Mouse (Mus musculus): ENCODE measurements around the gene Ddx25.

Gene Ddx25

DNA sequence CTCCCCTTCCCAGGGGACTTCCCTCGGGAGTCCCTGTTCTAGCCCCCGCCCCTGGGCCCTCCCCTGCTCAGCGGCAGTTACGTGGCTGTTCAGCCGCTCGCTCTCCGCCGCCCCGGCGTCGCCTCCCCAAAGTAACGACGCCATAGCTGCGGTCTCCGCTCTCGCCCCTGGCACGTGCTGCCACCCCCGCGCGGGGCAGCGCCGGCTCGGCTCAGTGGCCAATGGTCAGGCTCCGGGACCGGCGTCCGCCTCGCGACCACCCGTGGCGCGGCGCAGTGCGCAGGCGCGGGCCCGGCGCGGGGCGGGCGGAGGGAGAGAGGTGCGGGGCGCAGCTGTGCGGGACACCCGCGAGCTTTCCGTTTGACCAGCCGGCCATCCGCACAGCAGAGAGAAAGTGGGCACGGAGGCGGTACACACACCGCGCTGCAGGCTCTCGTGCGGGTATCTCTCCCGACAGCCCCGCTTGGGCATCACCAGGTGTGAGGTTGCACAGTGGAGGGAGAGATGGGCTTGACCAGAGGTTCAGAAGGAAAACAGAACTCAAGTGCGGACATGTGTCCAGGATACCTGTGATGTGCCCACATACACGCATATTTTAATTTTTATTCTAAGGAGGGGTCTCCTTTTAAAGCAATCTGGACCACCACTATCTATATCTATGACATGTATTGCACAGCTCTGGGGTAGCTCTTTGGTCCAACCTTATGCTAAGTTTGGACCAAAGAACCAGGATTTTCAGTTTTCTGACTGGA lies at the start of gene Ddx25, which contains the start of gene Pus3:
Gene Ddx25 (minus strand): TSS at position 272 of the 752 bp plus-strand sequence.
Gene Pus3 (plus strand): TSS at position 339 of the 752 bp plus-strand sequence.
- peak; percentile 51 to 66 for DNase-seq (ENCODE audit: inconsistent age in 2 of 2, low spot score in 1 of 2)

DNA sequence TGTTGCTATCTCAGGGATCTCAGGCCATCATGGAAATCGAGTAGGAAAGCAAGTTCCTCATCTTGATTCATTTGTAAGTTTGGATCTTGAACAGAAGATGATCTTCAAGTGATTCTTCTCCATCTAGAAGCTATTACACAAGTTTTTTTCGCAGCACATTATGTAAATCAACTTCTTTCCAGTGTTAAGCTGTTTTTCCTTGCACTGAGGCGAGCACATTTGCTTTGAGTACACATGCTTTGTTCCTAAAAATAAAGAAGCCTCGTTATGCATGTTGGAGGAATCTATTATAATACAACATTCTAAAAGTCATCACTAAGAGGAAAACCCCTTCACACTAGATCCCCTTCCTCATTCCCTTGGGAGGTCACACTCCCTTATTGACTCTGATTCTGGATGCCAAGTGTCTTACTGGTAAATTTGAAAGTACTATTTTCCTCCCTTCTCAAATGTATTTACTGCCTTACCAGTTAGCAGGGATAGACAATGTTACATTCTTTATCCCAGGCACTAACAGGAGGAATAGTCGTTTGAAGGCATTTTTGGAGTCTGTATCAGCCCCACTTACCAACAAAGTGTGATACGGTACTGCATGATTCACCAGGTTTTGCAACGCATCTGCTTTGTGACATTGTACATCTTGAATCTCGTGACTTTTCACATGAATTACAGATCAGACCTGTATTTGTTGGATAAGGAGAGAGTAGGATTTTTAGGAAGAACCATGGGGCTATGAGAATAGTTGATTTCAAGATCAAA lies 49.5 kb upstream of the Ddx25 start:
- no peak for DNase-seq (ENCODE audit: inconsistent age in 2 of 2, low spot score in 1 of 2)

DNA sequence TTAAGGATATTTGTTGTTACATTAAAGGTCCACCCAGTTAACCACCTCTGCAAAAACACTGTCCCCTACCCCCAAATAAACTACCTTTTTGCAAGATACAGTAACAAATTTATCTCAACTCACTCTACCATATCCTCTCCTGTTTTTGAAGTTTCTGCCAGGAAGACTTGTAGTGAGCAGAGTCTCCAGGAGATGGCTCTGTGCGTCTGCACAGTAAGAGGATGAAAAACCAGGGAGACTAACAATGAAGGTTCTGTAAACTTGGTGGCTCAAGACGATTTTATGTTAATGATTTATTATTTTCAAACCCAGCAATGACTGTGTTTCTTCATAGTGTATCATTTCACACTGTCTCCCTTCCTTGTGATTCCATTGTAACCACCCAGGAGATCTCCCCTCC lies 34.6 kb upstream of the Ddx25 start:
- peak in 1 of 2 experiments; percentile 38 for DNase-seq (ENCODE audit: inconsistent age in 2 of 2, low spot score in 1 of 2)

DNA sequence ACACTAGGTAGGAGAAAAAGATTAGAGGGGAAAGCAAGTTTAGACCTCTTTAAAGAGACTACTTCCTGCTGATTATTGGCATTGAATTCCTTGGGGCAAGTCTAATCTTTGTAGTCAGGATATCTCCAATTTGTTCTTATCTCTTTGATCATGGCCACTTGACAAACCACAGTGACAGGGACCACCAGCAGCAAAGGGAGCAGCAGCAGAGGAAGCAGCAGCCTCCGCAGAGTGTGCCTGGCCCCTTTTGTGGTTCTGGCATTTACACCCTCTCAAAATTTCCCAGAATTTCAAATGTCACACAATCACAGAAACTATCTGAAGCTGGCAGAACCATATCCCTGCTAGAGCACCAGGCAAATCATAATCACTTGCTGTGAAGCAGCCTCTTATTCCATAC lies 29.3 kb upstream of the Ddx25 start:
- no peak for DNase-seq (ENCODE audit: inconsistent age in 2 of 2, low spot score in 1 of 2)

DNA sequence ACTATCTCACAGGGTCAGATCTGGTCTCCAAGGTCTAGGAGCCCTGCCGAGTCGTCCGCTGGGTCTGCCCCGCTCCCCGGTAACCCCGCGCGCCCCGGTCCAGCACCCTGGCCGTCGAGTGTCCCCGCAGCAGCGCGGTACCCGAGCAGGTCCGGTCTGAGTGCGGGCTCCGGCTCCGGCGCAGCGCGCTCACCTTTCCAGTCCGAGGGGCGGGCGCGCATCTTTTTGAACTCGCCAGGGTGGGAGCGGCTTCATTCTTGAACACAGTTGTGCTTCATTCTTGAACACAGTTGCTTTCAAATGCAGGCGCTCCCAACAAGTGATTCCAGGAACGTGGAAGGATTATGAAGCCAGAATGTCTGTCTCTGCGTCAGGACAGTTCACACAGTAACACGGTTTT lies 16.1 kb upstream of the Ddx25 start:
- no peak for DNase-seq (ENCODE audit: inconsistent age in 2 of 2, low spot score in 1 of 2)

DNA sequence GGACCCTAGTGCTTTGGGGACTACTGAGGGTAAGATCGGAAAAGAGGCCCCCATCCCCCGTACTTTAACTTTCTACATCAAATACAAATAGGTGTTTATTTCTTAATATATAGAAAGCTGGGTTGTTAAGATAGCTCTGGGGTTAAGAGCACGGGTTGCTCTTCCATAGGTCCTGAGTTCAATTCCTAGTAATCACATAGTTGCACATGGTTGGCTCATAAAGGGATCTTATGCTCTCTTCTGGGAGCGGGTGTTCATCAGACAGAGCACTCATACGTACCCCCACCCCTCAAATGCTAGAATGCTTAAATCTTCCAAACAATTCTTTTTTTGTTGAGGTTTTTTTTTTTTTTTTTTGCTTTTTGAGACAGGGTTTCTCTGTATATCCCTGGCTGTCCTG lies 12.3 kb upstream of the Ddx25 start:
- no peak for DNase-seq (ENCODE audit: inconsistent age in 2 of 2, low spot score in 1 of 2)

DNA sequence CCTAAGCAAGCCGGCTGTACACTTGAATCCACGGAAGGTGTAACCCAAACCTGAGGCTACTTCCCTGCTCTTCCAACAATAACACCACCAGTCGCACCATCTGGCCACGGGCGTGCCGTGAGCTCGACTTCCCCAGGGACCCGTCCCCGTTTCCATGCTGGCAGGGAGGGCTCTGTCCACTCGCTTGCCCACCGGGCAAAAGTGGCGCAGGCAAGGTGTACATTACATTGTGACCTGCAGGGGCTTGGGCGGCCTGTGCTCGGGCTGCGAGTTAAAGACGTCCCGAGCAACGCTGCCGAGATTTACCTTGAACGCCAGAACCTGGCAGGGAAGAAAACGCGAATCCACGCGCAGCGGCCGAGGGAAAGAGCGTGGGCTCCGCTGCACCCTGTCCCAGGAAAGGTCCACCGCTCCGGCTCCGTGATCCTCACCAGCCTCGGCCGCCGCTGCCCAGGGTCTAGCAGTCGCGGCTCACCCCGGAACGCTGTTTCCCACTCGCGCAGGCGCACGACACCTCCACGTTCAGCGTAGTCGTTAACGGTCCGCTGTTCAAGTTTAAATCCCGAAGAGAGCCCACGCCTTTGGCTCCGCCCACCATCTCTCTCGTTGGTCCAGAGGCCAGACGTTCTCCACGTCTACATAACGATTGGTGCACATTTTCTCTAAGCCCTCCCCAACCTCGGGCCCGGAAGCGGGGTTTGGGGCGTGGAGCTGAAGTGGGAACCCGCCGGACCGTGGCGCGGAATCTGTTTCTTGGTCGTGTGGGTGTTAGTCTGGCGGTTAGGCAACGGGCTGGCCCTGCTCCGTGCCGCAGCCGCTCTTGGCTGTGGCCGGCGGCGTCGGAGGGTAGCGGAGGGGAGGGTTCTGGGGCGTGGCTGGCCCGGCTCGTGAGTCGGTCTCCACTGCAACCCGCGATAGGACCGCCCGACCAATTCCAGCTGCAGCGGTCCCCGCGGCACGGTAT lies 11.5 kb upstream of the Ddx25 start, which contains the start of the genes Pate2 and Hyls1:
Gene Pate2 (plus strand): TSS at position 714 of the 964 bp plus-strand sequence.
Gene Hyls1 (minus strand): TSS at position 828 of the 964 bp plus-strand sequence.
- DNase-seq (ENCODE audit: inconsistent age in 2 of 2, low spot score in 1 of 2): peak; percentile 95 to 98

DNA sequence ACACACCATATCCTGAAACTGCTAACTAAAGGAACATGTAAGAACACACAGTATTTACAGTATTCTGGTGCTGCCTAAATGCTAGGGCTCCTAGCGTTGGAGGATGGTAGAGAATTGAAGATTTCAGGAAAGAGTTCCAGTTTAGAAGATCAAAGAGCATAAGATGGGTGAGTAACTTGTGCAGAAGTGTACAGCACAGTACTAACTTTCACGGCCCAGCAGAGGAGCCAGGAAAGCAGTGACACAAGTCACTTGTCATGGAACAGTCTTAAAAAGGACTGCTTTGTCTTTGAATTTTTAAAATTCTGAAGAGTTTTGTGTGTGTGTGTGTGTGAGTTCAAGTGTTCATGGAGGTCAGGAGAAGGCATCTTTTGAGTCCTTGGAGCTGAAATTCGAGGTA lies 9.7 kb upstream of the Ddx25 start:
- DNase-seq (ENCODE audit: inconsistent age in 2 of 2, low spot score in 1 of 2): no peak

DNA sequence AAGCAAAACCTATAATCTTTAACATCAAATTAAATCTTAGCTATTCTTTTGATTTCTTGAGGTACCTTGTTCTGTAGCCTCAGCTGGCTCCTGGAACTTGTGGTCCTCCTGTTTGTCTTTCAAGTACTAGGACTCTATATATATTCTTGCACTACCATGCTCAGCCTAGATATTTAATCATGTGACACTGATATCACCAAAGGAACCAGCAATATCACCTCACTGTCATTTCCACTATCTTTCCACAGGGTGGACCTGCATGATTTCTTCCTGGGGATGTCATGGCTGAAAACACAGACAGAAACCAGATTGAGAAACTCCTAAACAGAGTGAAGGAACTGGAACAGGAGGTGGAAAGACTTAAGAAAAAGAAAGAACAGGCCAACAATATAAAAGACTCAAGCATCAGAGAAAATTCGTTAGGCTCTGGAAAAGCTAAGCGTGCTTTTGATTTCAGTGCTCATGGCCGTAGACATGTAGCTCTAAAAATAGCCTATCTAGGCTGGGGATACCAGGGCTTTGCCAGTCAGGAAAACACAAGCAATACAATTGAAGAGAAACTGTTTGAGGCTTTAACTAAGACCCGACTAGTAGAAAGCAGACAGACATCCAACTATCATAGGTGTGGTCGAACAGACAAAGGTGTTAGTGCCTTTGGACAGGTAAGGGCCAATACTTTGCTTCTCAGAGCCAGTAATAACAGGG lies 6.4 kb upstream of the Ddx25 start:
- no peak for DNase-seq (ENCODE audit: inconsistent age in 2 of 2, low spot score in 1 of 2)

DNA sequence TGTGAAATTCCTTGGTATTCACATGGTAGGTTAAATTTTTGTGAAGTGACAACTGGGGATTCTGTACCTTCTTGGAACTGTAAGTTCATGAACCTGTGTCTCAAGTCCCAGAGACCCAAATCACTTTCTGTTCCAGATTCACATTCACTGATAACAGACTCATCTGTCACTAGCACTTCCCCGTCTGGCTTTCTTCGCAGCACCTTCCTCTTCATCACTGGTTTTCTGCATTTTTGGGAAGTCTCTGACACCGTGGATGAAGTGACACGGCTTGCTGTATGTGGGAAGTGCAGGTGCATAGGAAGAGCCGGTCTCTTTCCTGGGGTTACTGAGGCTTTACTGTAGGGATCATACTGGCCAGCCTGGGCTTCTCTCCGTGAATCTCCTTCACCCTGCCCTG lies 3.3 kb upstream of the Ddx25 start:
- no peak for DNase-seq (ENCODE audit: inconsistent age in 2 of 2, low spot score in 1 of 2)

DNA sequence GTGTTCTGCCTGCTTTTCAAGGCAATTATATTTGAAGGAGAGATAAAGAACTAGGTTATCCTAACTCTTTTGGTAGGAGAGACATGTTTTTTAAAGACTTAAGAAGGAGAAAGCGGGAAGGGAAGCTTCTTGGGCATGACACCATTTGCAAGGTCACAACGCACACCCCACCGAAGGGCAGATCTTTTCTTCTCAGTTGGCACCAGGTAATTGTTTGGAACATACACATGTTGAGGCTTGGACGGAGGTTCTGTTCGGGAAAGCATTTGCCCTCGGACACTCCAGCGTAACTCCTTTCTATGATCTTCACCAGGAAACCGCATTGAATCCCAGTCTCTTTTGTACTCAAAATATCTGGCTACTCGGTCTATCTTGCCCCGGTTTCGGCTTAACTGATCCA lies 2.7 kb upstream of the Ddx25 start:
- no peak for DNase-seq (ENCODE audit: inconsistent age in 2 of 2, low spot score in 1 of 2)

DNA sequence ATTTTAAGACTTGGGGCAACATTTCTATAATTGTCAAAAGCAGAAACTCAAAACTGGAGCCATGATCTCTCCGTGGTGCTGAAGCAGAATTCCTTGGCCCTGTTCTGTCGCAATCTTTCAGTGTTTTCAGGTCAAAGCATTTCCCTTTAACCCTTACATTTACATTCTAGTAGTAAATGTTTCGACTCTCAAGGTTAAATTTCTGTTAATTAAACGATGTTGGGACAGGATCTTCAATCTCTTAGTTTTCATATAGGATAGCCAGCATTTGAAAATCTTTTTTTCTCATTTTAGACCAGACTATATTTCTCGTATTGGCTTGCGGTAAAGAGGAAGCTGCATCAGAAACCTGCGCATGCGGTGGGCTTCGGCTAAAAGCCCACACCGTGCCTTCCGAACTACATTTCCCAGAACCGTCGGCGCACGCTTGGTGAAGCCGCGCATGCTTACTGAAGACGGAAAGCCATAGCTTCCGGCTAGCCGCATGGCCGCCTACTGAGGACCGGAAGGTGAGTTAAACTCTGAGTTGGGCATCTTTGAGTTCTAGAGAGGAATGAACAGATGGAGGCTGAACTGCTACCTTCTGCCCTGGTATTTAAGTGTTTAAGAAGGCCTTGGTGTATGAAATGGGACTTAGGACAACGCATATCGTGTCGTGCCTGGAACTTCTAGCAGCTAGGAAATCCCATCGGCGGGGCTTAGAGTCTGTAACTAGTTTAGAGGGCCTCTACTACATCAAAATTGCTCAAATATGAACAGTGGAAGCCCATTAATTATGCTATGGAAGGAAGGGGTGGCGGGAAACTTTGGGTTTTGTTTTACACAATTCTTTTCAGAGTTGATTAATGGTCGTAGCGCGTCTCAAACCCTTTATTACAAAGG lies 922 bp upstream of the Ddx25 start:
- peak; percentile 80 to 93 for DNase-seq (ENCODE audit: inconsistent age in 2 of 2, low spot score in 1 of 2)

DNA sequence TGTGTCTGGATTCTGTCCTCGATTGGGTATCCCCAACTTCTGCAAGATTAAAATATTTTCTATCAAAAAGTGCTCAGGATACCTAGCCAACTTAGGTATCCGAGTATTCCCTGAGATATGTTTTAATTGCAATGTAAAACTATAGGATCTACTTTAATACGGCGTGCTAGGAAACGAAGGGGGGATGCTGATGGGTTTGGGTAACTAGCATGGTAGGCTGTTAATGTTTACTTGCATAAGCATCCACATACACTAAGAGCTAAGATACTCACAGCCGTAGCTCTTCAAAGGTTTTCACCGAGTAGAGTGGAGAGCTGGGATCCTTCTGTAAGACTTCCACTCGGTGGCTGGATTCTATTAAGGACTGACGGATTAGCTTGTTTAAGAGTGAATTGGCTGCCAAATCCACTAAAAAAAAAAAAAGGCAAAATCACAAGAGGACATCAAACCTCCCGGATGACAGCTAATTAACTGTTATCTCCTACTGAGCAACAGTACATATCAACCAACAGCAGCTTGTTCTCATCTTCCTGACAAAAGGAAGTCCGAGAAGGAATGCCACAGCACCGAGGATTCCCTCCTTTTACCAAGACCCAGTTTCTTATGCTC lies 1.7 kb downstream of the Ddx25 start:
- no peak for DNase-seq (ENCODE audit: inconsistent age in 2 of 2, low spot score in 1 of 2)

DNA sequence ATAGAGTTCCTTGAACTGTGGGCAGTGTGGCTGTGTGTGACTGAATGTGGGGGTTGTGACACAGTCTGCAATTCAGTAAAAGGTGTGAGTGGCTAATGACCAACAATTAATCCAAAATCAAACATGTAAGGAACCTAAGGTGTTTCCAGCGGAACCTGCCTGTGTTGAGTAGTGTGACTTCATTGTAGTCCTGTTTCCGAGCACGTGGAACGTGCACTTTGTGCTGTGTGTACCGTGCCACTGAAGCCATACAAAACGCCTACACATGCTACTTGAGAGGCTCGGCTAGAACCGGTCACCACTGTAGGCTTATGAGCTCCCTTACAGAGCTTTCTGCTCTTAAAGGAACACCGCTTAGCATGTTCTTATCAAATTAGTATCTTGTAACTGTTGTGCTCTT lies 9.9 kb downstream of the Ddx25 start:
- DNase-seq (ENCODE audit: inconsistent age in 2 of 2, low spot score in 1 of 2): no peak

DNA sequence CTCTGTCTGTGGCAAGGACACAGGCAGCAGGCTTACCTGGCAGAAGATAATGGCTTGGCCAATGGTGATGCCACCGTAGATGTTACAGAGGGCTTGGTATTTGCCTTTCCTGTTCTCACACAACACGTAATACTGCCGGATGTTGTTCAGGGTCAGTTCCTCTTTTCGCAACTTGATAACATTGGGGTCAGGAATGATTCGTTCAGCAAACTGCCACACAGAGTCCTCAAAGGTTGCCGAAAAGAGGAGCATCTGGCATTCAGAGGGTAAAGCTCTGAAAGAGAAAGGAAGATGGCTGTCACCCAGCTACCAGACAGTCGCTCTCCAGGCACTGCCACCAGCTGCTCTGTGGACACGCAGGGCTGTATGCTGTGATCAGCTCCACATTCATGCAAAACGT lies 11.6 kb downstream of the Ddx25 start:
- DNase-seq (ENCODE audit: inconsistent age in 2 of 2, low spot score in 1 of 2): no peak

DNA sequence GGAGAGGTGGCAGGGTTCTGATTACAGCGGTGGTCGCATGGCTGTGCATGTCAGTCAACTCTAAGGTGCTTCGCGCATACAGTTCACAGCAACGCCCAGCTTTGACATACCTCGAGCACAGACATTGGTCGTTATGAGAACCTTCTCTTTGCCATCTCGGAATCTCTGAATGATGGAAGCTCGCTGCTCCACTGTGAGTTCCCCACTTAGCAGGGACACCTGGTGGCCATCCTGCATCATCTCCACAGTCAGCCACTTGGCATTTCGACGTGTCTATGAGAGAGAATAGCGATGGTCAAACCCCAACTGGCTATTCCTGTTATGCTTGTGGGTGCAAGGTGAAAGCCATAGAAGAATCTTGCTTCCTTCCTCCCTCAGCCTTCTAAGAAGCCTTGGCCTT lies 12.6 kb downstream of the Ddx25 start:
- no peak for DNase-seq (ENCODE audit: inconsistent age in 2 of 2, low spot score in 1 of 2)

DNA sequence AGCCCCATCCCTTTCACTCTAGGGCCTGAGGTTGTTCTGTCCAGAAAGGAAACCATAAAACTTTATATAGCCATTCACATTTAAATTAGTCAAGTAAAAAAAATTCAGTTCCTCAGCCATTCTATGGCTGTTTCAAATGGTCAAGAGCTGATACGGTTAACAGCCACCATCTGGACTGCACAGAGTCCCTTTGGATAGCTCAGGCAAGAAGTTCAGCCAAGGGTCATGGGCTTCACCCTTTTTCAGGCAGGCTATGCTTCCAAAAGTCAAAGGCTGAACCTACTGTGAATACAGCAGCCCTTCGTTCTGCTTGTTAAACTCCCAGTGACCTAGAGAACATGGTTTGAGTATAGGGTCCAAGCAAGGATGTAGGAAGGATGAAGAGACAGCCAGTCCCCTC lies 13.7 kb downstream of the Ddx25 start:
- no peak for DNase-seq (ENCODE audit: inconsistent age in 2 of 2, low spot score in 1 of 2)

DNA sequence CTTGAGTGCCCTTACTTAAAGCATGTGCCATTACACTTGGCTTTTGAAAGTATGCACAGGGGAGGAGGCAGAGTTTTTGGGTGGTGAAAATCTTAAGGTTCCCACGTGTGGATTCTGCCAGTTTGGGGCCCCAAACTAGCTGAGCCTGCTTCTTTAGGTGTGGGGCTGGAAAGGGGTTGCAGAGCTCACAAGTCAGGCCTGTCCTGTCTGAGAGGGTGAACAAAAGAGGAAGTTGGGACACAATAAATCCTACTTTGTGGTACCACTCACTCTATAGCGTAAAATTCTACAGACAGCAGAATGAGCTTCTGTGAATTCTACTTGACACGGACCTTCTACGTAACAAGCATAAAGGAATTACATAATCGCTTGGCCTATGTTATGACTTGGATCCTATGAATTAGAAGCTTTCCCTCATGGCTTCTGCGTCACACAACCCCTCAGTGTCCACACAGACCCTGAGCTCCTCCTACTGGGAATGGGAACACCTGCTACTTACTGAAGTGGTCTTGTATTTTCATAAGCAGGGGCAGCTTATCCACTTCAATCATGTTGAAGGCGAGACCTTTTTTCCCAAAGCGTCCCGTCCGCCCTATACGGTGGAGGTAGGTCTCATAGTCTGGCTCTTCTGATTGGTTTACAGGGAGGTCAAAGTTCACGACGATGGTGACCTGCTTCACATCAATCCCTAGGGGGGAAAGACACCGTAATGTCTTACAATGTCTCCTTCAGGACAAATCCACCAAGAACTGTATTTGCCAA lies 15.0 kb downstream of the Ddx25 start:
- no peak for DNase-seq (ENCODE audit: inconsistent age in 2 of 2, low spot score in 1 of 2)
